Mouse (Mus musculus) retina, postnatal 7 days (tissue): Measurements from ENCODE around the gene Gdpgp1.

ENCODE experiments used
- DNase-seq: peaks from one replicate; pipeline ENCODE4 v3.0.0-alpha.2; 2012; ENCODE audit warnings: low read depth, low spot score

Gdpgp1 gene

DNA sequence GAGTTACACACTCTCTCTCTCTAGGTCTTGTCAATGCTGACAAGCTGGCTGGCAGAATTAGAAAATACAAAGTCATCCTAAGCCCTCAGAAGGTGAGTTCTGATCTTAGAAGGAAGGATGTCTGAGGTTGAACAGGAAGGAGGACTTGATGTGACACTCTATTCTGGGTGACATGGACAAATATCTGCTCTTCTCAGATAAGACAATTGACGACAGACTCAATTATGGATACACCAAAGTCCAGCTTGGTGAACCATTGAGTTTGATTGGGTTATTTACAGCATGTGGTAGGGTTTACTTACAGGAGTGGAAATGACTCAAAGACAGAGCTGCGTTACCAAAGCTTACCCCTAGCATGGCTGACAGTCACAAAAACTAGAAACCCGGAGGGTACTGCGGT, 43.7 kb downstream of the Gdpgp1 start:
- DNase-seq, result no peak

DNA sequence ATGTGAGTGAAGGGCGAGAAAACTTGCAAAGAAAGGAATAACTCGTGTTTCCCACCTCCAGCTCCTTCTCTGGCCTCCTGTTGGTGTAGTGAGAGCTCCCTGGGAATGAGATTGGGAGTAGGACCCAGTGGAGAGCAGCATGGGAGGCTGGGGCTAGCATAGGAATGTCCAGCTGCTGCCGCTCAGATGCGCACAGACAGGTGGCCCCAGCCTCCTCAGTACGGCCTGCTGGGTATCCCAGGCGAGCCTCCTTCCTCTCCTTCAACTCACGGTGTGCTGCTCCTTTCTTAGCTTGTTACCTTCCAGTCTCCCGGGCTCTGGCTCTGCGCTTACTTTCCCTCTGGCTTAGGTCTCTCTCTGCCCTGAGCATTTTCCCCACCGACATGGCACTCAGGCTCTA, 47.4 kb downstream of the Gdpgp1 start:
- no peak for DNase-seq

DNA sequence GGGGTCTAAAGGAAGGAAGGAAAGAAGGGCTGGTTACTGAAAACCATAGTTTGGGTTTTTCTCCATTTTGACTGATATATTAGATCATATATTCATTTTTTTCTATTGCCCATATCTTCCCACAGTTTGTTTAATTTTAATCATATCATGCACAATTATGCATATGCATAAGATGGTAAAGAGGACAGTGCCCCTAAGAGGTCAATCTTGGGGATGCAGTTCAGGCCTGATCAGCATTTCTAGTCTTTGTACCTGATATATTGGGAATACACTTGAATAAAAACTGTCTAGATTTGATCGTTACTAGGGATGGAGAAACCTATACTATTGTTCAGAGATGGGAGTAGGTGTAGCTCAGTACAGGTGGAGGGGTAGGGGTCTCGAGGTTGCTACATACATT, 48.3 kb downstream of the Gdpgp1 start:
- no peak for DNase-seq

DNA sequence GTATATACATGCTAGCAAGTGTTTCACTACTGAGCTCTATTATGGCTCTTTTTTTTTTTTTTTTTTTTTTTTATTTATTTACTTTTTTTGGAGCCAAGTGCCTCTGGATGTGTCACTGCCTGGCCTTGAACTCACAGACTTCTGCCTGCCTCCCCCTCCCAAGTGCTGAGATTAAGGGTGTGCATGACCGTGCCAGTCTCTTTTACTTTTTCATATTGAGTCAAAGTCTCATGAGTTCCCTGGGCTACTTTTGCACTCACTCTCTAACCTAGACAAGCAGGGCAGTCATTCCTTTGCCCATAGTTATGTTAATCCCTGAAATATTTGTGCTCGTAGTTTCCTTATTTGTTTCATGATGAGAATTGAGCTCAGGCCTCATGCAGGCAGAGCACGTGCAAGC, 49.0 kb downstream of the Gdpgp1 start:
- no peak for DNase-seq

DNA sequence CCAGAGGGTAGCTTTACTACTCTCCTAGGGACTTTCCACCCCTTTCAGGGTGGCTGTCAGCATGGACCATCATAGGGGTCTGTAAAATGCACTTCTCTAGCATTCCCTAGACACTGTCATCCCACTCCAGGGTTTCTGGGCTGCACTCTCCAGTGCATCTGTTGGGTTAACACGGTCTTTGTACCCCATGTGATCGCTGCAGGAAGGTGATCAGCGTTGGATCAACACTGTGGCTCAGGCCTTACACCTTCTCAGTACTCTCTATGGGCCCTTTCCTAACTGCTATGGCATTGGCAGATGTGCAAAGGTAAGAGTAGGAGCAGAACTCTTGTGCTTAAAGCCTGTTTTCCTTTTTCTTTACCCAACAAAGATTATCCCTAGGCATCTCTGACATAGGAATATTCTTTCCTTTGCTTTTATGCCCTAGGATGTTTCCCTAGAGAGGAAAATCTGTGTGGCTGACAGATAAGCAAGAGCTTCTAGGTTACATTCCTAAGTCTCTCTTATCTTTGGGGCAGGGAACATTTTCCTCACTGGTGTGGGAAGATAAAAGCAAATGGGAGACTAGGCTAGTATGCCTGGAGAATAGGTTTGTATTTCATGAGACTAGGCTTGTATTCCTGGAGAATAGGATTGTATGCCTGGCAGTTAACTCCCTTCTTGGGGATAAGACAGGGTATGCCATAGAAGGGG, 50.7 kb downstream of the Gdpgp1 start:
- DNase-seq, result no peak

DNA sequence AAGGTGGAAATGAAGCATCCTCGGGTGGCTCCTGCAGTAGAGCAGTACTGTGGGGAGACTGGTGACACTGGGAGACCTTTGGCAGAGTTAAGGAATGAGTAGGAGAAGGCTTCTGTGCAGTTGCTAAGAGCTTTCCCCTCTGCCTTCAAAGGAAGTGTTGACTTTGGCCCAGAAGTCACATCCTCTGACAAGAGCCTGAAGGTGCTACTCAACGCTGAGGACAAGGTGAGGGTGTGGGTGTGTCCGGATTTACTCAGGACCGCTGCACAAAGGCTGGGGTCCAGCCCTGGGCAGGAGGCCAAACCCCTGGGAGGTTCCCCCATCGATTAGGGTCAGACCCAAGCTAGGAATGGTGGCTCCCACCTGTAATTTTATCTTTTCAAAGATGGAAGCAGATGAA, 51.7 kb downstream of the Gdpgp1 start:
- DNase-seq, result no peak

DNA sequence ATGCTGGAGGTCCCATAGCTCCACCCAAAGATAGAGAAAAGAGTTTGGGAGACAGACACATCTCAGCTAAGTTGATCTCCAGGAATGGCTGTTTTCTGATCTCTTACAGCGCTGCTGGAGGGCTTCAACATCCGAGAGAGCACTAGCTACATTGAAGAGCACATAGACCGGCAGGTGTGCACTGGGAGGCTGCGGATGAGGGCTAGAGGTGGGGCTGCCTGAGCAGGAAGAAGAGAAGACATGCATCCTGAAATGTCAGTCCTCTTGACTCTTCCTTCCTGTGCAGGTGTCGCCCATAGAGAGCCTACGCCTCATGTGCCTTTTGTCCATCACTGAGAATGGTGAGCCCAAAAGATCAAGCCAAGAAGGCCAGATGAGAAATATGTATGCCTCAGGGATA, 53.1 kb downstream of the Gdpgp1 start:
- DNase-seq, result no peak

DNA sequence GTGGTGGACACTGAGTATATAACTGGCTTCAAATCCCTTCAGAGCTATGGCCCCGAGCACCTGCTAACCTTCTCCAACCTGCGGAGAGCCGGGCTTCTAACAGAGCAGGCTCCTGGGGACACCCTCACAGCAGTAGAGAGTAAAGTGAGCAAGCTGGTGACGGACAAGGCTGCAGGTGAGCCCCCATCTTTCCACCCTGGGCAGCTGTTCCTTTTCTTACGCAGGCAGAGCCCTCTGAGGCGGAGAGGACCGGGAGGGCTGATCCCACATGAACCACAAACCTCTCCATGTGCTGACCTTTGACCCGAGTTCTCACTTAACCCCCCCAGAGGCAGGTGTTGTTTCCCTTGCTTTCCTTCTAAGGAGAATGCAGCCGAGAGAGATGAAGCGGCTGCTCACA, 55.1 kb downstream of the Gdpgp1 start:
- DNase-seq, result no peak
